Mouse (Mus musculus) ES-E14 (cell line): Measurements from ENCODE around the gene Scg5. TPM values are rescaled to one million over a fixed set of nuclear protein-coding genes. Genes with fewer than 3 reads are reported as not detected.

ENCODE experiments used
- DNase-seq: peaks from one replicate; pipeline ENCODE4 v3.0.0-alpha.2; 2013; ENCODE audit warnings: low read depth, low spot score
- H3K27ac ChIP-seq: 2 replicates; pipeline ENCODE4 v1.5.1; 2012; ENCODE audit warnings: low read depth, mild to moderate bottlenecking, low read length, moderate library complexity, mixed read lengths; ENCODE audit not compliant: poor library complexity, insufficient read depth, severe bottlenecking
- H3K36me3 ChIP-seq: 2 replicates; pipeline ENCODE4 v1.6.1; 2012; ENCODE audit warnings: mild to moderate bottlenecking, low read length, moderate library complexity, mixed read lengths; ENCODE audit not compliant: control insufficient read depth, poor library complexity, insufficient read depth, severe bottlenecking
- H3K4me1 ChIP-seq, 2 experiments: fragments of 150-350 bp in 1 of 2; sonication (generic) in 1 of 2; 2 replicates each; pipeline ENCODE4 v1.6.1; 2012; ENCODE audit warnings: low read length in 2 of 2, mild to moderate bottlenecking in 1 of 2, mixed read lengths in 1 of 2; ENCODE audit not compliant: control insufficient read depth in 2 of 2, insufficient read depth in 2 of 2, poor library complexity in 1 of 2
- H3K4me3 ChIP-seq, 2 experiments: fragments of 150-350 bp in 1 of 2; sonication (generic) in 1 of 2; 2 replicates each; pipeline ENCODE4 v1.5.1; 2012; ENCODE audit warnings: low read length in 2 of 2, low read depth in 1 of 2, mild to moderate bottlenecking in 1 of 2, mixed read lengths in 1 of 2; ENCODE audit not compliant: insufficient read depth in 1 of 2, poor library complexity in 1 of 2, severe bottlenecking in 1 of 2
- H3K9ac ChIP-seq: 2 replicates; pipeline ENCODE4 v1.6.1; 2012; ENCODE audit warnings: low read depth, mild to moderate bottlenecking, low read length, mixed read lengths; ENCODE audit not compliant: poor library complexity, insufficient read depth, severe bottlenecking
- H3K9me3 ChIP-seq: fragments of 150-350 bp; sonication (generic); 2 replicates; pipeline ENCODE4 v1.6.1; 2012; ENCODE audit warnings: low read depth, mild to moderate bottlenecking, low read length; ENCODE audit not compliant: control insufficient read depth, insufficient read depth
- CHD2 ChIP-seq: IDR thresholded peaks from 2 replicates; pipeline ENCODE4 v1.6.1; 2014; ENCODE audit warnings: mild to moderate bottlenecking, low read depth, low read length, inconsistent platforms
- HCFC1 ChIP-seq: IDR thresholded peaks from 2 replicates; pipeline ENCODE4 v1.6.1; 2012; ENCODE audit warnings: low read length, inconsistent platforms, borderline replicate concordance; ENCODE audit not compliant: insufficient read depth
- MAFK ChIP-seq: IDR thresholded peaks from 2 replicates; pipeline ENCODE4 v1.6.1; 2014; ENCODE audit warnings: mild to moderate bottlenecking, low read depth, low read length, inconsistent platforms; ENCODE audit not compliant: insufficient read depth
- ZC3H11A ChIP-seq: IDR thresholded peaks from 2 replicates; pipeline ENCODE4 v1.6.1; 2012; ENCODE audit warnings: low read depth, mild to moderate bottlenecking, inconsistent platforms, low read length, borderline replicate concordance
- ZNF384 ChIP-seq: IDR thresholded peaks from 2 replicates; pipeline ENCODE4 v1.6.1; 2012; ENCODE audit warnings: low read depth, low read length, inconsistent platforms
- in situ Hi-C, 2 experiments: fragments of 600-800 bp; cut with MboI; formaldehyde crosslinking; loops; one replicate each; pipeline ENCODE4 v1.15.1; 2025; ENCODE audit warnings: low sequenced_read_pairs in 2 of 2, inconsistent platforms in 1 of 2; ENCODE audit not compliant: unreplicated experiment in 2 of 2
- total RNA-seq: library from RNA; depleted of rRNA; stranded (reverse); fragments of 300-350 nt; gene quantifications from 2 replicates; pipeline ENCODE4 v1.2.3, GENCODE M21; 2012; rRNA removed

Gene Scg5
- 0.79 TPM in 1 of 2 replicates, not detected in the other for total RNA-seq

DNA sequence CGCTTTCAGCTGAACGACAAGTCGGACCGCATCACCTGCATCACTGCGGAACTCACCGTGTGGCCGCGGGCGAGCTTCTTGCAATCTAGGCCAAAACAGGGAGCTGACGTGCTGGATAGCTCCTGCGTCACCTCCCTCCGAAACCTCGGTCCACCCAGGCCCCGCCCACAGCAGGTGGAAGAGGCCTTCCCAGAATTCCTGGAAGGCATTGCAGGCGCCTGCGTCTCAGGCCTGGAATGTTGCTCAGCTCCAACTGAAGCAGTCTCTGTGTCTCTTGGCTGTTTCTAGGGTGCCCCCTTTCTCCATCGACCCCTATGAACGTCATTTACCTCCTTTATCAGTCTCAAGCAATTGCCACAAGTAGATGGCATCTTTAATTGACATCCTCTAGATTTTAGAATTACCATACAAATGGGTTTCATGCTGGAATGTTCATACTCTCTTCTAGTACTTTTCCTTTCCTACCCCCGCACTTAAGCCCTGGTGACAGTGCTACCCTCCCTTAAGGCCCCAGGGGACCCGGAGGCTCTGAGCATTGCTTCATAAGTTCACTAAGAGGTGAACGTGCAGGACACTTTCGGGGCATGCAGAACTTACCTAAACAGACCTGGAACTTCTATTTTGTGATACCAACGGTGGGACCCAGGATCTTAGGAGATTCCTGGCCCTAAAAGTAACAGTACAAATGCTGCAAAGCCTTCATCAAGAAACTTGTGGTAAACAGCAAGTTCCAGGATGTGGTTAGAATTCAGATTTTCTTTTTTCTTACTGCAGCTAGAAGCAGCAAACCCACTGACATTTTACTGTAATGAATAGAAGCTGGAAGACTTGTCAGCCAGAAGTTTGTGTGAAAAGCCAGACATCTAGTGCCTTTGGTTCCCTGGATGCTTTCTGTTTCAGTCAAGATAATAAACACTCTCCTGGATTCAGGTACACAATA lies at the start of gene Scg5:
TSS of gene Scg5 (minus strand) at position 179 of the 940 bp plus-strand sequence.
- Histone ChIP-seq H3K36me3 (peaks cover 9% of the 10 kb centered on the region), H3K4me3 (peak within 1 kb of the TSS; percentile 32 to 45; a peak in 3 of 4 replicates), H3K9me3 (no peaks in the 10 kb centered on the region), H3K4me1 (peaks cover 0 to 2% of the 10 kb centered on the region in 2 experiments; a peak in 1 of 4 replicates), H3K9ac (no peak within 1 kb of the TSS), H3K27ac (no peak within 1 kb of the TSS)
- in situ Hi-C loops, result loop anchor here in 1 of 2 experiments (25.0 kb wide), 1 partner anchor 308 kb away; no protein-coding TSS in a partner anchor
- TF ChIP-seq ZNF384, result no peak
- no peak; the same call in 1 of the 2 replicates for TF ChIP-seq HCFC1
- TF ChIP-seq MAFK, result peak; percentile 13; the same call in 1 of the 2 replicates
- no peak for TF ChIP-seq ZC3H11A
- no peak for TF ChIP-seq CHD2
- DNase-seq, result peak; percentile 92

DNA sequence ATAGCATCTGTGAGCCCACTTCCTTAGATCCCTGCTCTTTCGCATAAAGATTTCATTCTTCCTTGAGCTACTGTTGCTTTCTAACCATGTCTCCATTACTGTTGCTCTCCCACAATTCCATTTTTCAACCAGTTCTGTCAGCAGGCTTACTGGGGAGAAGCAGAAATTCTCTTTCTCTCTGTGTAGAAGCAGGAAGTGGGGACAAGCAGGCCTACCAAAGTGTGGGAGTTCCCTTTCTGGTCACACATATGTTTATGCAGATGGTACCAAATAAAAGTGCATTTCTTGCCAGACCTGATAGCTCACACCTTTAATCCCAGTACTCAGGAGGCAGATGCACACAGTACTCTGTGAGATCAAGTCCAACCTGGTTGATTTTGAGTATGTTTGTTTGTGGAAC lies 41.2 kb upstream of the Scg5 start:
- Histone ChIP-seq H3K9ac (no peak overlapping the region), H3K4me1 (no peaks in the 10 kb centered on the region), H3K27ac (no peak overlapping the region), H3K9me3 (no peaks in the 10 kb centered on the region), H3K36me3 (no peaks in the 10 kb centered on the region), H3K4me3 (no peak overlapping the region)
- TF ChIP-seq ZC3H11A (no peak), MAFK (no peak), HCFC1 (no peak), ZNF384 (no peak), CHD2 (no peak)
- in situ Hi-C loops, result no loop called here
- no peak for DNase-seq

DNA sequence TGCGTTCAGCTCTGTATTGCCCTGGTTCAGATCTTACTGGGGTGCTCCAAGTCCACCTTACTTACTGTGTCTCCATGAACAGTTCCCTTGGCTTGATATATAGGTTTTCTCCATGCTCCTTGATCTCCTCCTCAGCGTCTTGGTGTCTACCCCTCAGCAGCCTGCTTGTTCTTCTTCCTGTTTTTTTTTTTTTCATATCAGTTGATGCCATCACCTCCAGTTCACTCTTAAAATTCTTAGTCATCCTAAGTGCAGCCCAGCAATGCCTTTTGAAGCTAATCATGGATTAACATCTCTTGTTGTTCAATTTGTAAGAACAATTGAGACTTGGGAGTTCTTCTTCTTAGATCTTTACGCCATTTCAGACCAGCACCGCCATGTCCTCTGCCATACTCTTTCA lies 39.5 kb upstream of the Scg5 start:
- TF ChIP-seq ZNF384 (no peak), HCFC1 (no peak), ZC3H11A (no peak)
- in situ Hi-C loops, result no loop called here
- no peak for DNase-seq
- Histone ChIP-seq H3K9ac (no peak overlapping the region), H3K27ac (no peak overlapping the region), H3K36me3 (no peaks in the 10 kb centered on the region), H3K9me3 (no peaks in the 10 kb centered on the region), H3K4me1 (no peaks in the 10 kb centered on the region), H3K4me3 (no peak overlapping the region)

DNA sequence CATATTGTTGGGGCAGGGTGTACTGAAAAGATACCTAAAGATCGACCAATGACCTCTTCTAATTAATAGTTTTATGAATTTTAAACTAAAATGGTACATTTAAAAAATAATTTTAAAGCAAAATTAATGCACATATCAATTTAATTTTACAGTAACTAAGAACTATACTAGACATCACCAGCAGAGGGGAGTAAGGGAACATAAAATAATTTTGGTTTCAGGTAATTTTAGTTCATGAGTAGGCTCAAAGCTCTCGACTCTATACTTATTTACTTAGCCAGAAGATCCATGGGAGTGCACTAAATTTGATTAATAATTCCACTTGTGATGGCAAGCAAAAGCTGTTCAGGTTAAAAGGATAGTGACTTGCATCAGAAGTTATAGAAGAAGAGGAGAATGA lies 37.2 kb upstream of the Scg5 start:
- H3K9ac ChIP-seq, result no peak overlapping the region
- no peak overlapping the region for H3K4me3 ChIP-seq
- no peak overlapping the region for H3K27ac ChIP-seq
- H3K9me3 ChIP-seq, result no peaks in the 10 kb centered on the region
- DNase-seq, result no peak
- no peaks in the 10 kb centered on the region for H3K36me3 ChIP-seq
- no peaks in the 10 kb centered on the region for H3K4me1 ChIP-seq
- in situ Hi-C loops, result no loop called here
- TF ChIP-seq CHD2, result no peak
- no peak for TF ChIP-seq ZC3H11A
- no peak for TF ChIP-seq ZNF384
- TF ChIP-seq MAFK, result no peak
- no peak for TF ChIP-seq HCFC1
